Mouse (Mus musculus) frontal cortex, postnatal 25 days (tissue): ENCODE data around the gene Pitpnm1.
"Not testable (repeated sequence)": the region's sequence is repeated elsewhere in the genome, so short reads cannot be mapped to it uniquely, and the experiment has no call there.

Experiments used
- DNase-seq, 2 experiments: peaks; one replicate each; pipeline ENCODE4 v3.0.0; 2022; ENCODE audit warnings: low spot score in 2 of 2

Pitpnm1 gene

GRCm38 (mm10) chr19:4118350-4118749 is 18.6 kb downstream of the Pitpnm1 start:
- DNase-seq = no peak

- DNase-seq = no peak
Measured at GRCm38 (mm10) chr19:4119716-4120487, 20.1 kb downstream of the Pitpnm1 start.

GRCm38 (mm10) chr19:4120496-4120895 is 20.7 kb downstream of the Pitpnm1 start:
- no peak for DNase-seq

GRCm38 (mm10) chr19:4121097-4121805 is 21.5 kb downstream of the Pitpnm1 start:
- peak; percentile 95 to 97 for DNase-seq

GRCm38 (mm10) chr19:4121896-4122295 is 22.1 kb downstream of the Pitpnm1 start:
- DNase-seq = not testable (repeated sequence)

GRCm38 (mm10) chr19:4122411-4123370 is 22.9 kb downstream of the Pitpnm1 start:
- DNase-seq = no peak

GRCm38 (mm10) chr19:4124432-4124831 is 24.6 kb downstream of the Pitpnm1 start:
- DNase-seq = no peak

- DNase-seq = not testable (repeated sequence)
Measured at GRCm38 (mm10) chr19:4125268-4125667, 25.5 kb downstream of the Pitpnm1 start.

GRCm38 (mm10) chr19:4125741-4126696 is 26.2 kb downstream of the Pitpnm1 start, which contains the start of gene Aip:
Gene Aip, minus strand, starts transcription at chr19:4125858.
- peak; percentile 93 to 97 for DNase-seq

GRCm38 (mm10) chr19:4126759-4127495 is 27.1 kb downstream of the Pitpnm1 start:
- no peak for DNase-seq

GRCm38 (mm10) chr19:4129462-4129861 is 29.7 kb downstream of the Pitpnm1 start:
- DNase-seq = no peak

GRCm38 (mm10) chr19:4130106-4130505 is 30.3 kb downstream of the Pitpnm1 start:
- DNase-seq = no peak

GRCm38 (mm10) chr19:4131075-4131474 is 31.3 kb downstream of the Pitpnm1 start:
- DNase-seq = no peak

- no peak for DNase-seq
Measured at GRCm38 (mm10) chr19:4131768-4132167, 32.0 kb downstream of the Pitpnm1 start.

GRCm38 (mm10) chr19:4134354-4134753 is 34.6 kb downstream of the Pitpnm1 start:
- no peak for DNase-seq

GRCm38 (mm10) chr19:4135229-4135962 is 35.6 kb downstream of the Pitpnm1 start:
- not testable (repeated sequence) for DNase-seq

- DNase-seq = not testable (repeated sequence)
Measured at GRCm38 (mm10) chr19:4135963-4136345, 36.2 kb downstream of the Pitpnm1 start.

GRCm38 (mm10) chr19:4136463-4136862 is 36.7 kb downstream of the Pitpnm1 start:
- no peak for DNase-seq

- no peak for DNase-seq
Measured at GRCm38 (mm10) chr19:4137913-4138312, 38.1 kb downstream of the Pitpnm1 start.
